Mouse (Mus musculus): ENCODE measurements at regions not wholly inside any gene's neighbourhood (a gene's known extent, or its start where the extent isn't known, plus 50 kb on each side); places are given as distances from the start of the nearest gene placed in this dataset.

DNA sequence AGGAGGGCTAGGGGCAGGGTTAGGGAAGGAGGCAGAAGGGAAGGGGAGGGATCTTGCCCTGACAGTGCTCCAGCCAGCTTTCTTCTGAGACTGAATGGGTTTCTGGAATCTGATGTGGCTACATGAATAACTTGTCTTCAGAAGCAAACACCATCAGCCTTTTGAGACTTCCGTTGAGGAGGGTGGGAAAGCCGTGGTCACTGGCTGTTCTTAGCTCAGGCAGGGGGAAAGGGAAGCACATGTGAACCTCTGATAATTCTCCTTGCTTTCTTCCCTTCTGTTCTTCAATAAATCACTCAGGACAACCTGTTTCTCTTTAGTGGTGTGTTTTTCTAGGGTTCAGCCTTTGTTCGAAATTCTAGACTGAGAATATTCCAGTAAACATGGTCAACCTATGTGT lies 148.9 kb downstream of the Bcl11a start:
- DNase-seq = no peak

- DNase-seq = no peak
These were observed 155.5 kb downstream of the Bcl11a start for GRCm38 (mm10) chr11:24233376-24233775.

GRCm38 (mm10) chr11:24233821-24234220 lies 156.0 kb downstream of the Bcl11a start:
- DNase-seq = no peak

DNA sequence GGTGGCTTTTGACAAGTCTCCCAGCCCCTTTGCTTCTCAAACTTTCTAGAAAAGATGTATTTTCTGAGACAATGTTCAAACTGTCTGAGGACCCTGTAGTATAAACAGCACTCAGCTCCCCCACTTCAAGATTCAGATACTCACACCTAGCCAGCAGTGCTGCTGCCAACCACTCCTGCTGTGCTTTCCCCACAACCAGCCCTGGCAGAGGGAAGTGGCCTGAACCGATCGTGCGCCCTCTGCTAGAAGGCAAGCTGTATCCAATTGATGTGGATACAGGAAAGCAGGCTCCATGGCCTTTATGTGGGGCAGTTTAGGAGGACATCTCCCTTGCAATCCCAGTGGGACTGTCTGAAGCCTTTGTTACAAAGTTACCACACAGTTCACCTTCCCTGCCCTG lies 156.6 kb downstream of the Bcl11a start:
- DNase-seq = no peak

- no peak for DNase-seq
These were observed 157.5 kb downstream of the Bcl11a start for GRCm38 (mm10) chr11:24235326-24235725.

- DNase-seq = no peak
These were observed 161.8 kb downstream of the Bcl11a start for GRCm38 (mm10) chr11:24239631-24240030.

DNA sequence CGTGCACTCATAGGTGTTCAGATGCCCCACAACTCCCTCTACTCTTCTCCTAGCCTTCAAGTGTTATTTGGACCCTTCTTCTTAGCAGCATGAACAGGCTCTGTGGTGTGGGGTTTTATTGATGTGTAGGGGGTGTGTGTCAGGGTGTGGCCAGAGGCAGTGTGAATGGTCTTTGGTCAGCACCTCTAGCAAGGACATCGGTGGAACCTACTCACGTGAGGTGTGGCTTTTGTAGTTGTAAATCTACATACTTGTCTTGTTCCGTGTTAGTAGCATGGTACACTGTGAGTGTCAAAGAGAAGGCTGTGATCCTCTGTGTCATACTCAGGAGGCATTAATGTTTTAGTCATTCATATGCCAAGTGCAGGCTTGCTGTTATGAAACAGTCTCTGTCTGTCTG lies 164.2 kb downstream of the Bcl11a start:
- no peak for DNase-seq

DNA sequence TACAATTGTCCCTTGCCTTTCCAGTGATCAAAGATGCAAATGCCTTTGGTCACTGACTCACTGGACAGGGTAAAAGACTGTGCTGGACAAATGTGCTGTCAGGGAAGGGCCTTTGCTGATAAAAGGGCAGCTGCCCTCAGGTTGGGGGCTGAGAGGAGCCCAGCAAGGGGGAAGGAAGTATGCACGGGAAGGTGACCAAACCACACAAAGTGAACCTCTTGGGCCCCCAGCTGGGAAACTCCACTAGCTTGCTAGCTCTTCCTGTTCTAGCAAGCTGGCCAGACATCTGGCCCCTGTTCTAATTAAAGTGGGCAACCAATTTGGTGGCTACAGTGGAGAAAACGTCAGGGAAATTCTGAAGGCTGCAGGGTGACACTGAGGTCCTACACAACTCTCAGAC lies 165.0 kb downstream of the Bcl11a start:
- no peak for DNase-seq

GRCm38 (mm10) chr11:24245390-24245789 lies 167.5 kb downstream of the Bcl11a start:
- no peak for DNase-seq

DNA sequence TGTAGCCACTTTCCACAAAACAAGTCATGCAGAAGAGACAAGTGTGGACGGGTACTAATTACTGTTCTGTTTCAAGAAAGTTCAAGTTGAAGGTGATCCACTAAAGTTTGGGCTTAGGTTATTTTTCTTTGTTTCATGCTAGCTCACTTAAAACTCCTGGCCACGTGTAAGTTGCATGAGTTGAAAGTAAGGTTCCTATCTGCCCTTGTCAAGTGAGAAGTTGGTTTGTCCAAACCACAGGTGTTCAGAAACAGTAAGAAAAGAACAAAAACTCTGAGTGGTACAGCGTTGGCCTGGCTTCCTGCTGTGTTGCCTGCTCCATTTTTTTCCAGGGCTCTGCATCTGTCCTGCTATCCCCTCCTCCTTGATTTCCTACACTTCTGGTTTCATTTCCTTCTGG lies 168.5 kb downstream of the Bcl11a start:
- no peak for DNase-seq

- DNase-seq = no peak
These were observed 169.4 kb downstream of the Bcl11a start for GRCm38 (mm10) chr11:24247285-24247684.

DNA sequence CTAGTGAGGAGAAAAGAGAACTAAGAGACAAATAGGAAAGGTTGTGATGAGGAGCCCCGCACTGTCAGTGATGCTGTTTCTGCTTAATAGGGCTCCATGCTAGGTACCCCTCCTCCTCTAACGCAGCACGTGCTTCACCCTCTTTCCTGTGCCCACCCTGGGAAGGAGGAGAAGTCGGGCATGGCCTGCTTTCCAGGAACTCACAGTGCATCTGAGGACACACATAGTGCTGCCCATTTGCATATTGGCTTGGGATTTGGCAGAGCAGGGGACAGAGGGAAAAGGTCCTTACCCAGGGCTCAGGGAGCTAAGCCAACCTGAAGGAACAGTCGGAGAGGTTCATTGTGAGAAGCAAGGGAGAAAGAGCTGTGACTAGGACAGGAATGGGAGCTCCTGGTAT lies 173.7 kb downstream of the Bcl11a start:
- DNase-seq = no peak

DNA sequence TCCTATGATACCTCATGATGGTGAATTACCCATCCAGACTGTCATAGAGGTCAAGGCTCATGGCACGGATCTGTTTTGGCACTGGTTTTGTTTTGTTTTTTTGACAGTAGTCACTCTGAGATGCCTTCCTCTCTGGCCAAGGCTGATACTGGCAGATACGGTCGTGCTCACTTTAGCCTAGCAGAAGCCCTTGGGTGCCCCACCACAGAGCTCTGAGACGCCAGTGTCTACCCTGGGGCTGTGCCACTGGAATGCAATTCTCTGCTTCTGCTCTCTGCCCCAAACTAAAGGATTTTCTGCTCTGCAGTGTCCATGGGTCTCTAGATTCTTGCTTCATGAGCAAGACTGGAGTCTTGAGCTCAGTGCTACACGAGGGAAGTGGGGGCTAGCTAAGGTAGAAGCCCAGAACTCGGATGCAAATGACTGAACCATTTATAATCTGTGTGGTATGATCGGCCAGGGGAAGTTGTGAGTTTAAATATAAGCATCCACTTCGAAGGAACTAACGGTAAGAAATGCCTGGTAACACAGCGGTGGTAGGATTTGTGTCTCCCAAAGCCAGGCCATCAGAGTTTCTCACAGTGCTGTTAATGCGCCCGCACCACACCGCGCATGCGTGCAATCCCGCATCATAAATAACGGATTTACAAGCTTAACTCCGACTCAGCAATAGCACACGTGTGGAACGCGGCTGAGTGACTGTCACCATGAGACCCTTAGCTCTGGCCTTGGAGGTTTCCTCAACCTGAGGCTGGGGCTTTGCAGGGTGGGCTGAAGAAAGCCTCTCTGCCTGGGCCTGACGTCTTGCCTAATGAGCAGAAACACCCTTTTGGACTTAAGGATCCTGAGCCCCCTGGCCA lies 177.6 kb downstream of the Bcl11a start:
- no peak for DNase-seq

DNA sequence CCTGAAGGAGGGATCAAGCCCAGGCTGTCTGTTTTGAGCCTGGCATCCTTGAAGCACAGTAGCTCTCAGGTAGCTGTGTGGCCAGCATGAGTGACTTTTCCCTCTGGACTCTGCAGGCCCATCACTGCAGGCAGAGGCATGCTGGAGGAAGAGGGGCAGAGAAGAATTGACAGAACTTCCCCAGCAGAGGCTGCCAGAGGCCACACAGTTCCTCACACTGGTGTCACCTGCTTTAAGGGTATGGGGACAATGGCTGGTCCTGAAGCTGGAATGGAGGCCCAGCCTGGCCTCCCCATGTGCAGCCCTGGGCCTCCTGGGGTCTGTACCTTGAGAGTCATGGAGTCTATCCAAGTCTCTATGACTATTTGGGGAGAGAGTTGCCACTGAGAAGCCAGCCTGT lies 179.9 kb downstream of the Bcl11a start:
- no peak for DNase-seq

DNA sequence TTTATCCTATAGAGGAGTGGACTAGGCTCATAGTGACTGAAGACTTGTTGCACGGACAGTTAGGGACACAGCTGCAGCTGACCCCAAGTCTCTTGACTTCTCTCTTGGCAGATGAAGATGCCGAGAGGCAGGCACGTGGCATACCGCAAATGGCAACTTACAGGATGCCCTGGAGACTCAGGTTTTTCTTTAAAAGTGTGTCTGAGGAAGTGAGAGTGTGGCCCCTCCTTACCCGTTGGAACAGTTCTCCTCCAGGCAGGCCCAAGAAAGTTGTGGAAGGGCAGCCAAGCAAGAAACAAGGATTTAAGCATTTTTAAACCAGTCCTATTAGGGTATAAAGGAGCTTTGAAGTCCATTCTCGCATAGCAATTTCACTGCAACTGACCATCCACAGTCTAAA lies 180.5 kb downstream of the Bcl11a start:
- DNase-seq = no peak

DNA sequence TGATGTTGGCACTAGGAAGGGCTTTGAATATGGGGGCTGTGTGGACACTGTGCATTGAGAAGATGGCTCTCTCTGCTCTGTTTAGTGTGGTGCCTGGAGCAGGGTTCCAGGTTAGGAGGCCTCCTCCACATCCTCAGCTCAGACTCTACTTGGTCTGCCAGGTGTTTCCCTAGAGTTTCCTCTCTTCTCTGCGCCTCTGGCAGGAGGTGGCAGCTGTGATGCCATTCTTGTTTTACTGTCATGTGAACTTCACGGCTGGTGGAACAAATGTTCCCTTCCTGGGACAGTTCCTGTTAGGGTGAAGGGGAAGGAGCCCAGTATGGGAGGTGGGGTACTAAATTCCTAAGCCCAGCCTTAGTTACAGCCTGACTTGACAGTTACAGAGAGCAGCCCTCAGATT lies 181.8 kb downstream of the Bcl11a start:
- DNase-seq = no peak

DNA sequence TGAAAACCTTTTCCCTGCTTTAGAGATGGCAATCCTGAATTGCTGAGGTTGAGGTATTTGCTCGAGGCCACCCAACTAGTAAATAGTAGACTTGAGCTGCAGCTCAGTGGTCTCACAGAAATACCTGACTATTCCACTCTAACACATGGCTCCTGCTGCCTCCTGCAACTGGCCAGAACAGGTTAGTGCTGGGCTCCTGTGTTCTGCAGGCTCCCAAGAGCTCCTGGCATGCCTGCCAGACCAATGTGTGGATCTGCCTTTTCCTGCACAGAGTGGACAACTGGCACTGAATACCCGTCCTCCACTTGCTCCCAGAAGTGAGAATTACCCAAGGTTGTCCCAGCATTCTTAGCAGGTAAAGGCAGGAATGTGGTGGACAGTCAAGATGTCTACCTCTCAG lies 191.2 kb downstream of the Bcl11a start:
- no peak for DNase-seq

GRCm38 (mm10) chr11:24281628-24282027 lies 203.8 kb downstream of the Bcl11a start:
- no peak for DNase-seq

- no peak for DNase-seq
These were observed 204.7 kb downstream of the Bcl11a start for GRCm38 (mm10) chr11:24282556-24282955.

DNA sequence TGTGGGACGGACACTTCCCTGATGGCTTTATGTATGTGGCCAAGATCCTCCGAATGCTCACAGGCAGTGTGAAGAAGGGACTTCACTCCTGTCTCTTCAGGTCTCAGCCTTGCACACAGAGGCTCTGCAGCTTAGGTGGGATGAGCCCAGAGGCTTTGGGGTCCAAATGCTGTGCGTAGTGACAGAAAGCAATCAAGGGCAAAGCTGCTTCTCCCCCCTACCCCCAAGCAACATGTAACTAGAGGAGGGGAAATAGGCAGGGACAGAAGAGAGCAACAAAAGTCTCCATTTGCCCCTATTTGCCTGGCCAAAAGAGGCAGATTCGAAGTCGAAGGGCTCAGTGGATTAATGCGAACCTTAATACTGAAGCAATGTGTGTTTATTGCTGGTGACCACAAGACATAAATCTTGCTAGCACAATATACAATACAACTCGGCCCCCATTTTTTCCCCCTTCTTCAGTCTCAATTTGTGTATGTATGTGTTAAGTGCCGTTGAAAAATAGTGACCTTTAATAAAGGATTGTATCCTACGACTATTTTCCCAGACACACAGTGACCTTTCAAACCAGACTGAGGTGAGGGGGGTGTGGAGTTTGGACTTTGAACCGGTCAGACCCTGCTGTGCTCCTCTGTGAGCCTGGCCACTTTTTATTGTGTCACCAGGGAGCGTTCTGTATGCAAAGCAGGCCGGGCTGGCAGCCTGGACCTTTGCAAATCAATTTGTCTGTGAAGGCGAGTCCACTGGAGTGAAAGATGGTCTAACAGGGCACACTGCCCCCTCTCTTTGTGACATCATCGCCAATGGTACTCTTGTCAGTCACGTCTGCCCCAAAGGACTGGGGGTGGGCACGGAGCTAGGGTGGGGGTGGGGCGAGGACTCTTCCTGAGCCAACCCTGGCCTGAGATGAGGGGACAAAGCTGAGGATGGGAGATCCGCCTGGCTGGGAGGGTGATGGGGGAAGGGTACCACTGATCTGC lies 208.6 kb downstream of the Bcl11a start:
- DNase-seq = no peak

GRCm38 (mm10) chr11:24293209-24293608 lies 215.4 kb downstream of the Bcl11a start:
- no peak for DNase-seq

- DNase-seq = no peak
These were observed 216.1 kb downstream of the Bcl11a start for GRCm38 (mm10) chr11:24293860-24294531.

DNA sequence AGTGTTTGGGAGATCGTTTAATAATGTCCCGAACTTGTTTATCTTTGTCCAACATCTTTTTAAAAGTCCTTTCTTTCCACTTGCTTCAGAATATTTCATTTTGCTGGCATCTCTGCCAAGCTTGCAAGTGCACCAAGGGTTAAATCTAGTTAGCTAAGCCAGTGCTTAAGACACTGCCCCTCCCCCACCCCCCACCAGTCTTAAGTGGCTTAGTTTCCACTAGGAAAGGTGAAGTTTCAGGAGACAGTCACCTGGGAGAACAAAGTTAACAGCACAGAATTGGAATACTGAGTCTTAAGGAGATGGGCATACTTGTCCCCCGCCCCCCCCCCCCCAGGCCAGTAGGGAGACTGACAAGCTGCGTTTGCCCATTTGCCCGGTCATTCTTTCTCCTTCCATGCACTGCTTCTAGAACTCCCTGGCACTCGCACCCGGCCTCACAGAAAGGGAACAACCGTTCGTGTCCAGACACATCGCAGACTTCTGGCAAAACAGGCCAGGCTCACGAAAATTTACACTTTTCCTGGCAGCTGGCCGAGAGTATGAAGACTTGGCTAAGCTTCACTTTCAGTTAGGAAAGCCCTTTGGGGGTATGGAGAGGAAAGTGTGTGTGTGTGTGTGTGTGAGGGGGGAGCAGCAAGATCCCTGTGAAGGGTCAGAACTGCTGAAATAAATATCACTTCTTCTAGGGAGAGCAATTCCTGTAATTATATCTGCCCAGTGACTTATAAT lies 219.2 kb downstream of the Bcl11a start:
- no peak for DNase-seq
